Mouse (Mus musculus) brain, embryonic 14.5 days (tissue): ENCODE data around the gene Hacl1. TPM values are rescaled to one million over a fixed set of nuclear protein-coding genes. Genes with fewer than 3 reads are reported as not detected.

Experiments used
- DNase-seq: peaks from one replicate; pipeline ENCODE4 v3.0.0-alpha.2; 2011; ENCODE audit warnings: low read depth
- CTCF ChIP-seq: fragments of 200-500 bp; IDR thresholded peaks from 2 replicates; pipeline ENCODE4 v1.5.1; 2012; ENCODE audit warnings: inconsistent platforms, mild to moderate bottlenecking, moderate library complexity, borderline replicate concordance; ENCODE audit not compliant: insufficient read depth, insufficient read length; ENCODE audit errors: extremely low read depth
- POLR2A ChIP-seq: fragments of 200-500 bp; IDR thresholded peaks from 2 replicates; pipeline ENCODE4 v1.6.1; 2012; ENCODE audit warnings: mild to moderate bottlenecking, inconsistent platforms, borderline replicate concordance; ENCODE audit not compliant: poor library complexity, insufficient read depth, insufficient read length, severe bottlenecking; ENCODE audit errors: extremely low read depth
- polyA plus RNA-seq: library from polyadenylated mRNA; depleted of rRNA; stranded (reverse); fragments of >200 nt; gene quantifications from 2 replicates; pipeline ENCODE4 v1.2.3, GENCODE M21; 2012; rRNA removed

The Hacl1 gene
- 8.6 and 8.7 TPM in 2 replicates for polyA plus RNA-seq

- peak; percentile 97 for DNase-seq
- peak; percentile 20; the same call in 1 of the 2 replicates for TF ChIP-seq POLR2A
- no peak for TF ChIP-seq CTCF
Observed at GRCm38 (mm10) chr14:31640890-31641505, at the start of gene Hacl1, which contains the start of gene Btd. TSS of gene Hacl1 (minus strand) at chr14:31641286. TSS of gene Btd (plus strand) at chr14:31641028.

GRCm38 (mm10) chr14:31686231-31686630, 45.1 kb upstream of the Hacl1 start:
- DNase-seq: no peak
- TF ChIP-seq POLR2A (no peak), CTCF (no peak)

- no peak for TF ChIP-seq POLR2A
- no peak for TF ChIP-seq CTCF
- DNase-seq: no peak
Observed at GRCm38 (mm10) chr14:31685680-31686079, 44.6 kb upstream of the Hacl1 start.

- no peak for TF ChIP-seq CTCF
- TF ChIP-seq POLR2A: no peak
- no peak for DNase-seq
Observed at GRCm38 (mm10) chr14:31684343-31685040, 43.4 kb upstream of the Hacl1 start.

GRCm38 (mm10) chr14:31683610-31684009, 42.5 kb upstream of the Hacl1 start:
- no peak for TF ChIP-seq CTCF
- no peak for TF ChIP-seq POLR2A
- DNase-seq: no peak

- TF ChIP-seq POLR2A: no peak
- TF ChIP-seq CTCF: no peak
- no peak for DNase-seq
Observed at GRCm38 (mm10) chr14:31681931-31682555, 41.0 kb upstream of the Hacl1 start.

- TF ChIP-seq CTCF: no peak
- no peak for TF ChIP-seq POLR2A
- no peak for DNase-seq
Observed at GRCm38 (mm10) chr14:31681291-31681690, 40.2 kb upstream of the Hacl1 start.

GRCm38 (mm10) chr14:31680656-31681055, 39.6 kb upstream of the Hacl1 start:
- TF ChIP-seq CTCF (no peak), POLR2A (no peak)
- DNase-seq: no peak

GRCm38 (mm10) chr14:31671635-31672320, 30.7 kb upstream of the Hacl1 start:
- DNase-seq: no peak
- TF ChIP-seq POLR2A (no peak), CTCF (no peak)

- TF ChIP-seq POLR2A: no peak
- DNase-seq: peak; percentile 89
Observed at GRCm38 (mm10) chr14:31669642-31670490, 28.8 kb upstream of the Hacl1 start.

- DNase-seq: no peak
- TF ChIP-seq POLR2A: no peak
- TF ChIP-seq CTCF: no peak
Observed at GRCm38 (mm10) chr14:31669161-31669611, 28.1 kb upstream of the Hacl1 start.

GRCm38 (mm10) chr14:31668326-31668725, 27.2 kb upstream of the Hacl1 start:
- no peak for TF ChIP-seq CTCF
- no peak for TF ChIP-seq POLR2A
- DNase-seq: no peak
